8 mouse cellular contexts compared by ENCODE assay signal in the genomic region with DNA sequence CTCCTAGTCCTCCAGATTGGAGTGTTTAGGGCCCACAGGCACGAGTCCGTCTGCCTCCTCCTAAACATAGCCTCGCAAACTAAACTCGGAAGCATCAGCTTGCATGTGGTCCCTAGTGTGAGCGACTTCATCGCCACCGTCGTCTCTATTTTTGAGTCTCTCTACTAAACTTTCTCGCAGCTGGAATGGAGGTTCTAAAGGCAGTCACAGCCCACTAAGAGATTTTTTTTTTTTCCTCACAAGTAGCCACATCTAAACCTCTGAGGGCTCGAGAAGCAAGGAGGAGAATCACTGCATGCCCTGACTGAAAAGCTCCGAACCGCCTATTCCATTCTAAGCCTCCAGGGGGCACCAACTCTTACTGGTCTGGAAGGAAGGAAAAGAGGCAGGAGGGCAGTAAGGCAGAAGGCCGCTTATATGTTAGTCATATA.
DNase-seq lines count a peak whose midpoint lies in the region; ATAC-seq and TF ChIP-seq lines count a peak whose summit lies in the region.

No protein-coding gene starts in this region.

- no peaks in the 10 kb centered on the region for H3K4me1 ChIP-seq in midbrain, embryonic 14.5 days (ENCODE audit: control insufficient read depth, insufficient read depth, low read length)
- peaks cover 5% of the 10 kb centered on the region; the same call in 1 of the 2 replicates for H3K4me1 ChIP-seq in midbrain, embryonic 16.5 days (ENCODE audit: control insufficient read depth, insufficient read depth, low read length)
- H3K4me1 ChIP-seq in lung, postnatal 0 days (ENCODE audit: insufficient read depth, low read depth, low read length), result peaks cover 3% of the 10 kb centered on the region; the same call in 1 of the 2 replicates
- H3K4me1 ChIP-seq in testis, adult 2 months (ENCODE audit: control insufficient read depth, insufficient read depth, low read length), result no peaks in the 10 kb centered on the region

- ATAC-seq in midbrain, embryonic 14.5 days (ENCODE audit: low FRiP score, low TSS enrichment), result no peak
- ATAC-seq in midbrain, embryonic 16.5 days, result no peak
- ATAC-seq in lung, postnatal 0 days, result no peak

- 51% methylated on average over 13 of the region's 13 CpGs for WGBS in midbrain, embryonic 14.5 days
- WGBS in midbrain, embryonic 16.5 days, result 52% methylated on average over 13 of the region's 13 CpGs
- 46% methylated on average over 13 of the region's 13 CpGs for WGBS in lung, postnatal 0 days

- no peak overlapping the region for H3K4me3 ChIP-seq in midbrain, embryonic 14.5 days (replicated peaks; ENCODE audit: low read depth, low read length)
- no peak overlapping the region for H3K4me3 ChIP-seq in midbrain, embryonic 16.5 days (ENCODE audit: low read depth, low read length)
- no peak overlapping the region for H3K4me3 ChIP-seq in lung, postnatal 0 days (ENCODE audit: low read depth, low read length)
- no peak overlapping the region for H3K4me3 ChIP-seq in testis, adult 2 months (ENCODE audit: control insufficient read depth, low read depth, low read length)

- H3K27me3 ChIP-seq in midbrain, embryonic 14.5 days (ENCODE audit: control insufficient read depth, insufficient read depth, low read length), result no peaks in the 10 kb centered on the region
- no peaks in the 10 kb centered on the region for H3K27me3 ChIP-seq in midbrain, embryonic 16.5 days (ENCODE audit: control insufficient read depth, insufficient read depth, low read depth, low read length)
- H3K27me3 ChIP-seq in lung, postnatal 0 days (replicated peaks; ENCODE audit: insufficient read depth, low read length), result no peaks in the 10 kb centered on the region
- no peaks in the 10 kb centered on the region for H3K27me3 ChIP-seq in testis, adult 2 months (ENCODE audit: control insufficient read depth, insufficient read depth, low read length)

- peak; percentile 85 for DNase-seq in midbrain, embryonic 14.5 days
- peak; percentile 9 for DNase-seq in c-Kit-positive CD71-positive TER-119-positive erythroid progenitor cells, embryonic 14.5 days (ENCODE audit: low spot score)
- DNase-seq in frontal cortex, postnatal 14 days (ENCODE audit: low spot score in 2 of 2), result peak; percentile 66 to 76
- peak; percentile 53 to 85 for DNase-seq in layer of hippocampus, adult 18-20 months (ENCODE audit: low spot score in 2 of 2)
- DNase-seq in lung, postnatal 0 days (ENCODE audit: low spot score), result peak; percentile 72
- no peak for DNase-seq in spleen, postnatal 14 days (ENCODE audit: low spot score in 2 of 2)

- H3K27ac ChIP-seq in midbrain, embryonic 14.5 days (replicated peaks; ENCODE audit: low read depth, low read length), result no peak overlapping the region
- H3K27ac ChIP-seq in midbrain, embryonic 16.5 days (ENCODE audit: low read length), result no peak overlapping the region
- H3K27ac ChIP-seq in lung, postnatal 0 days (ENCODE audit: low read length), result no peak overlapping the region
- H3K27ac ChIP-seq in testis, adult 2 months (ENCODE audit: control insufficient read depth, insufficient read depth, low read depth, low read length), result no peak overlapping the region

- TF ChIP-seq CTCF in lung, postnatal 0 days (IDR thresholded peaks at IDR 0.05), result peak; percentile 81
- peak; percentile 55; the same call in 1 of the 2 replicates for TF ChIP-seq CTCF in testis, adult 2 months (IDR thresholded peaks at IDR 0.05; ENCODE audit: control insufficient read depth, insufficient read depth, insufficient replicate concordance, low read depth, low read length)

- H3K9ac ChIP-seq in midbrain, embryonic 14.5 days (replicated peaks; ENCODE audit: low read length), result no peak overlapping the region
- H3K9ac ChIP-seq in midbrain, embryonic 16.5 days (ENCODE audit: low read depth, low read length), result no peak overlapping the region
- no peak overlapping the region for H3K9ac ChIP-seq in lung, postnatal 0 days (replicated peaks; ENCODE audit: low read depth)

- no peak for TF ChIP-seq EP300 in lung, postnatal 0 days (IDR thresholded peaks at IDR 0.05)

- H3K9me3 ChIP-seq in midbrain, embryonic 14.5 days (ENCODE audit: control insufficient read depth, low read length), result no peaks in the 10 kb centered on the region
- no peaks in the 10 kb centered on the region for H3K9me3 ChIP-seq in midbrain, embryonic 16.5 days (replicated peaks; ENCODE audit: control insufficient read depth, low read length, poor library complexity, severe bottlenecking)
- no peaks in the 10 kb centered on the region for H3K9me3 ChIP-seq in lung, postnatal 0 days (ENCODE audit: low read length)

- no peaks in the 10 kb centered on the region for H3K36me3 ChIP-seq in midbrain, embryonic 14.5 days (ENCODE audit: control insufficient read depth, insufficient read depth, low read length)
- no peaks in the 10 kb centered on the region for H3K36me3 ChIP-seq in midbrain, embryonic 16.5 days (ENCODE audit: control insufficient read depth, insufficient read depth, low read length)
- no peaks in the 10 kb centered on the region for H3K36me3 ChIP-seq in lung, postnatal 0 days (ENCODE audit: insufficient read depth, low read length)
- no peaks in the 10 kb centered on the region for H3K36me3 ChIP-seq in testis, adult 2 months (ENCODE audit: control insufficient read depth, insufficient read depth, low read length)

- H3K4me2 ChIP-seq in midbrain, embryonic 14.5 days (ENCODE audit: low read length), result no peak overlapping the region
- no peak overlapping the region for H3K4me2 ChIP-seq in midbrain, embryonic 16.5 days (ENCODE audit: low read length)
- H3K4me2 ChIP-seq in lung, postnatal 0 days (replicated peaks; ENCODE audit: low read depth, low read length), result no peak overlapping the region

- TF ChIP-seq POLR2A in testis, adult 2 months (IDR thresholded peaks at IDR 0.05; ENCODE audit: control insufficient read depth, low read depth, low read length), result no peak

Comparison
In these comparisons a context has a peak if more than half of its experiments do, and no peak if none do; other contexts are left out.
1. DNase-seq: peak in midbrain, embryonic 14.5 days (single experiment), c-Kit-positive CD71-positive TER-119-positive erythroid progenitor cells, embryonic 14.5 days (single experiment), frontal cortex, postnatal 14 days (2 of 2), layer of hippocampus, adult 18-20 months (2 of 2) and lung, postnatal 0 days (single experiment); none in spleen, postnatal 14 days (0 of 2).